Mouse (Mus musculus): ENCODE measurements around the gene Dnttip1.

The Dnttip1 gene

GRCm38 (mm10) chr2:164779481-164780086 lies 33.8 kb downstream of the Dnttip1 start, which contains the start of gene Tnnc2:
Tnnc2 (minus strand) TSS chr2:164779967.
- WGBS: 70% methylated on average over 8 of the region's 8 CpGs

GRCm38 (mm10) chr2:164781876-164782275 lies 36.1 kb downstream of the Dnttip1 start:
- WGBS: 70% methylated on average over 4 of the region's 4 CpGs

GRCm38 (mm10) chr2:164783926-164784581 lies 38.3 kb downstream of the Dnttip1 start:
- 77% methylated on average over 7 of the region's 7 CpGs for WGBS

- WGBS: 7% methylated on average over 7 of the region's 7 CpGs
Measured at GRCm38 (mm10) chr2:164784869-164785420, 39.2 kb downstream of the Dnttip1 start.

- WGBS: under 1% methylated on average over 81 of the region's 89 CpGs
Measured at GRCm38 (mm10) chr2:164785481-164786387, 40.0 kb downstream of the Dnttip1 start, which contains the start of gene Snx21. Snx21 (plus strand) TSS chr2:164785823.

- 6% methylated on average over 15 of the region's 15 CpGs for WGBS
Measured at GRCm38 (mm10) chr2:164786388-164786885, 40.7 kb downstream of the Dnttip1 start.

GRCm38 (mm10) chr2:164787032-164787431 lies 41.2 kb downstream of the Dnttip1 start:
- WGBS: 67% methylated on average over 3 of the region's 3 CpGs

GRCm38 (mm10) chr2:164787779-164788178 lies 42.0 kb downstream of the Dnttip1 start:
- 49% methylated on average over 10 of the region's 10 CpGs for WGBS

GRCm38 (mm10) chr2:164788411-164788810 lies 42.6 kb downstream of the Dnttip1 start:
- 48% methylated on average over 4 of the region's 4 CpGs for WGBS

- WGBS: 83% methylated on average over 4 of the region's 4 CpGs
Measured at GRCm38 (mm10) chr2:164790451-164790850, 44.7 kb downstream of the Dnttip1 start.

- 74% methylated on average over 18 of the region's 18 CpGs for WGBS
Measured at GRCm38 (mm10) chr2:164791841-164792261, 46.1 kb downstream of the Dnttip1 start.

GRCm38 (mm10) chr2:164792400-164793190 lies 46.8 kb downstream of the Dnttip1 start:
- 80% methylated on average over 12 of the region's 12 CpGs for WGBS

GRCm38 (mm10) chr2:164793236-164793635 lies 47.5 kb downstream of the Dnttip1 start:
- 74% methylated on average over 3 of the region's 3 CpGs for WGBS

GRCm38 (mm10) chr2:164793772-164794171 lies 48.0 kb downstream of the Dnttip1 start:
- WGBS: 90% methylated on average over 2 of the region's 2 CpGs

GRCm38 (mm10) chr2:164794293-164794692 lies 48.5 kb downstream of the Dnttip1 start:
- 17% methylated on average over 5 of the region's 5 CpGs for WGBS

GRCm38 (mm10) chr2:164795868-164796267 lies 50.1 kb downstream of the Dnttip1 start:
- WGBS: 74% methylated on average over 4 of the region's 4 CpGs

- 66% methylated on average over 6 of the region's 6 CpGs for WGBS
Measured at GRCm38 (mm10) chr2:164798554-164798953, 52.8 kb downstream of the Dnttip1 start.

GRCm38 (mm10) chr2:164800252-164801004 lies 54.6 kb downstream of the Dnttip1 start:
- WGBS: 79% methylated on average over 13 of the region's 13 CpGs

- WGBS: 87% methylated on average over 16 of the region's 16 CpGs
Measured at GRCm38 (mm10) chr2:164803201-164803920, 57.6 kb downstream of the Dnttip1 start.

Measured in cerebral cortex, adult 2 months (tissue).